Mouse (Mus musculus): Measurements from ENCODE around the gene Plxna3. TPM values are rescaled to one million over a fixed set of nuclear protein-coding genes. Genes with fewer than 3 reads are reported as not detected.
A peak's percentile ranks its signal among the peaks of the same experiment; 100 is the strongest.
"Not testable (repeated sequence)": the region's sequence is repeated elsewhere in the genome, so short reads cannot be mapped to it uniquely, and the experiment has no call there.

The Plxna3 gene
- total RNA-seq (2021), result 10 to 100 TPM; 22.2 to 23.0 TPM
- long read RNA-seq, full-length matches to known transcripts, result 2 of 16 reads
- long read RNA-seq, partial matches to known transcripts, result 7 of 16 reads
- long read RNA-seq, other reads (novel, unspliced or antisense), result 7 of 16 reads

DNA sequence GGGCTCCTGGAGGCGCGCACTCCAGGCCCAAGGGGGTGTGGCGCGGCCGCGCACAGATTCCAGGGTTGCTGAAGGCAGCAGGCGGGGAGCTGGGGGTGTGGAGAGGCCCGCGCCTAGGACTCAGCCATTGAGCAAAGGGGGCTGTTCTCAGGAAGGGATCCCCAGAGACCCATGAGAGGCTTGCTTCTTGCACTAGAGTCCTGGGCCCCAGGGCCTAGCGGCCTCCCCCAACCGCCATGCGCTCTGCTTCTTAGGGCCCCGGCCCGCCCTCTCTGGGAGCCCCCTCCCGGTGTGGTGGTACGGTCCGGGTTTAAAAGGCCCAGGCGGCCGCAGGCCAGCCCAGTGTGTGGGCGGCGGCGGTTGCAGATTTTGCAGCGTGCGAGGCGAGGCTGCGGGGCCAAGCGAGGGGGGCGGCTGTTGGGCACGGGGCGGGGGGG lies at the start of gene Plxna3:
Plxna3 (plus strand) TSS at position 342 of the 437 bp plus-strand sequence.
- DNase-seq (ENCODE audit: low spot score in 2 of 2), result peak; percentile 32 to 47

DNA sequence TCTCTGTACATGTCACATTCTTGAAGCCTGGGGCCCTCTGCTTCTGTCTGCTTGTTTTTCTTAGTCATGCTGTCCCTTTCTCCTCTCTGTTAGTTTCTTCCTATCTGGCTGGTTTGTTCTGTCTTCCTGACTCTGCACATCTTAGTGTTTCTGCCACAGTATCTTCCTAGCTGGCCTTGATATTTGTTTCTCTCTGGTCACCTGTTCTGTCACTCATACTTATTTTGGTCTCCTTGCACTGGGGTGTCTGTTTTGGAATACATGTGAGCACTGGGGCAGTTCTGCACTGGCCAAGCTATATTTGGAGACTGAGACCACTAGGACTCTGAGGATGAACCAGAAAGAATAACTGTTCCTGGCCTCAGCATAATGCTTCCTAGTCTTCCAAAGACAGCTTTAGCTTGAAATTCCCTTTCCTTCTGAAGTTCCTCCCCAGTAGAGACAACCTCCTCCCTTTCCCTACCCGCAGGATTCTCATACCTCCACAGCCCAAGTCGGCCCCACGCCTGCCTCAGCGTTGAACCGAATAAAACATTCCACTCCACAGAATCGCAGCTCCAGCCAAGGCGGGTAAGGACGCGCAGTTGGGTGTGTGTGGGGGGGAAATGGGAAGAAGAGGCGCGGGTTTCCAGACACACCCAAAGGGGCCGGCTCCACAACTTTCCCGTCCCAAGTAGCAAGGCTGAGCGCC lies 47.7 kb upstream of the Plxna3 start:
- no peak for DNase-seq (ENCODE audit: low spot score in 2 of 2)

DNA sequence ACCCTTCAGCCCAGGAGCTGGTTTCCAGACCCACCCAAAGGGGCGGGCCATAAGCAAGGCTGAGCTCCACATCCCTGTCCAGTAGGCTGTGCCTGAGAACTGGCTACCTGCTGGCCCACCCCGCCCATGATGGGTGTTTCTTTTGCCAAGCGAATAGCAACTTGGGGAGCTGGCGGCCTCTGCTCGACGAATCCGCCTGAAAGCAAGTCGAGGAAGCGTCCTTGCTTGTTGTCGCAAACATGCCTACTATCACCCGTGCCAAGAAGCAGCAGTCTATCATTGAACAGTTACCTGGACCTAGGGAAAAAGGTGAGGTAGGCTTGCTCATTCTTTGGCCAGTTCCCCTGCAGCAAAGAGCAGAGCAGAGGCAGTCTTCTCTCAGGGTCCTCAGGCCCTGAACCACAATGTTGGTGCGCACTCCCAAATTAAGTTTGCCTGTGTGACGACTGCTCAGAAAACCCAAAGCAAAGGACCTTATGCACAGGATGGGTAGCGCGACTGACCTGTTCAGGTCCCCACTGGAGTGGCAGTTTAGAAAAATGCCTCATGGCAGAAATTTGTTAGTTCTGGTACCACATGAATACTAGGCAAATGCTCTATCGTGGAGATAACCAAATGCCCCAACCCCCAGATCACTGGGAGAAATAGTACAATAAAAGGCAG lies 47.0 kb upstream of the Plxna3 start, which contains the start of the genes Taz and Dnase1l1:
Taz (plus strand) TSS at position 181 of the 663 bp plus-strand sequence.
Dnase1l1 (minus strand) TSS at position 606 of the 663 bp plus-strand sequence.
- DNase-seq (ENCODE audit: low spot score in 2 of 2), result peak; percentile 14 to 28

DNA sequence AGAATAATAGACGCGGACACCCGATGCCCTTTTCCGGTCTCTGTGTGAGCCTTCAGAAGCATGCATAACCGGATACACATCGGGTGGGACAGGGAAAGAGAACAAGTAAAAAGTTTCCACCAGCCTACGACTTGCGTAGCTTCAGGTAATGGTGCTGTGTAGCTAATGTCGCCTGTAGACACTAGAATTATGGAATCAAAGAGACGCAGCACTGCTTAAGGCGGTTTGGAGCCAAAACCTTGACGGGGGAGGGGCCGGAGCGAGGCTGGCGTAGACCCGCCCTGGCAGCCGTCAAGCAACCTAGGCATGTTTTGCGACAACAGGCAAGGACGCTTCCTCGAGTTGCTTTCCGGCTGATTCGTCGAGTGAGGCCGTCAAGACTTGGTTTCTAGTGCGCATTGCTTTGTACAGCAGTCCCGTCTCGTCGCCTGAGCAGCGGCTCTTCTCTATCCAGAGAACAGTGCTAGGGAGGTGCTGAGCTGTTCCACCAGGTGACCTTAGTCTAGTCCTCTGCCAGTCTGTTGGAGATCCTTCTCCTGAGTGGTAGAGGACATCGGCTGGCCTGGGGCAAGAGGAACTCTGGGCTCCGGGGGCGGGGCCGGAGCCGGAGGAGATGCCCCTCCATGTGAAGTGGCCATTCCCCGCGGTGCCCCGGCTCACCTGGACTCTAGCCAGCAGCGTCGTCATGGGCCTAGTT lies 46.3 kb upstream of the Plxna3 start:
- peak; percentile 77 to 92 for DNase-seq (ENCODE audit: low spot score in 2 of 2)

DNA sequence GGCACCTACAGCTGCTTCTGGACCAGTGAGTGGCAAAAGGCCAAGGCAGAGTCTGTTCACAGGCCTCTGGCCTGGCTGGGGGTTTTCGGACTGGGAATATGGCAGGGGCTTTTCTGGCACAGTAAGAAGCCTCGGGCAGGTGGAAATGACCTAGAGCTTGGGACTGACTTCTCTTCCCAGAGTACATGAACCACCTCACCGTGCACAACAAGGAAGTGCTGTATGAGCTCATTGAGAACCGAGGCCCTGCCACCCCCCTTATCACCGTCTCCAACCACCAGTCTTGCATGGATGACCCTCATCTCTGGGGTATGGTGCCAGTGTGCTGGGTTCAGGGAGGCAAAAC lies 45.8 kb upstream of the Plxna3 start:
- DNase-seq (ENCODE audit: low spot score in 2 of 2), result no peak

DNA sequence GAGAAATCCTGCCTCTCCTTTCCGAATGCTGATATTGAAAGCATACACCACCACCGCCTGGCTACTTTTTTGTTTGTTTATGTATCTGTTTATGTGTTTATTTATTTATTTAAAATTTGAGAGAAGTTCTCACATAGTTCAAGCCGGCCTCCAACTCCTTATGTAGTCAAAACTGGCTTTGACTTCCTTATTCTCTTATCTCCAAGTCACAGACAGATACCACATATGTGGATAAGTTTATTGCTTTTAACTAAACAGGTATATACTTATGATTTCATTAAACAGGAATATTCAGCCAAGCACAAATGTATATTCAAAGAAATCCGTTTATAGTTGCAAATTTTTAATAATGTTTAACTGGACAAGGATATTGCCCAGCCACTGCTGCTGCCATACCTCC lies 35.4 kb upstream of the Plxna3 start:
- DNase-seq (ENCODE audit: low spot score in 2 of 2), result no peak

DNA sequence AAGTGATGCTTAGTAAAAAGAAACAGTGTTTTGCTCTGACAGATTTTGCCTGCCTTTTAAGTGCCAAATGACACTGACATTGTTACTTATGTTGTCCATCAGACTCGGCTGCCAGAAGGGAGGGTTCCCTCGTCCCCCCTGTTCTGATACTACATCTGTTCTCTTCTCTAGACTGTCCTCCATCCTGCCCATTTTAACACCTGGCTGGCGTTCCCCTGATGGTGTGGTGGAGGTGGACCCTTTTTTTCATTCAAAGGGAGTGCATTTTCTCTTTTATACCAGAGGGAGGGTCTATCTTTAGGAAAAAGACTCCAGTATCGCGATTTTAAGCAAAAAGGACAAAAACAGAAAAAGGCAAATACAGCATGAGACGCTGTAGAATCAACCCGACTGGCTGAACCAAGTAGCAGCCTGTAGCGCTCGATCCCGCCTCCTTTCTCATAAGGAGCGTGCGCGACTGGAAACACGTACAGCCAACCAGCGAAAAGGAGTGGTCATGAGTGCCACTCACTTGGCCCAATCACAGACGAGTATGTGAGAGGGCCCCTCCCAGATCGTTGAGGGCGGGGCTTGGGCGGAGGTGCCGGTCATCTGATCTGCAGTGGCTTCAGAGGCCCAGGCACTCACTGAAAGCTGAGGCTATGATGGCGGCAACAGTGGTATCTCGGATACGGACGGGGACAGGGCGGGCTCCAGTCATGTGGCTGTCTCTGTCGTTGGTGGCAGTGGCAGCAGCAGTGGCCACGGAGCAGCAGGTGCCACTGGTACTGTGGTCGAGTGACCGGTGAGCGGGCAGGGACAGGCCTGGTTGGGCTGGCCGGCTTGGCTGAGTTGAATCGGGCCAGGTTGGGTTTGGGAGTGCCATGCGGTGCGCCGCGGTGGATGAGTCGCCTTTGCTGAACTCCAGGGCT lies 32.1 kb upstream of the Plxna3 start, which contains the start of gene Atp6ap1:
Atp6ap1 (plus strand) TSS at position 560 of the 911 bp plus-strand sequence.
- peak; percentile 90 to 96 for DNase-seq (ENCODE audit: low spot score in 2 of 2)

DNA sequence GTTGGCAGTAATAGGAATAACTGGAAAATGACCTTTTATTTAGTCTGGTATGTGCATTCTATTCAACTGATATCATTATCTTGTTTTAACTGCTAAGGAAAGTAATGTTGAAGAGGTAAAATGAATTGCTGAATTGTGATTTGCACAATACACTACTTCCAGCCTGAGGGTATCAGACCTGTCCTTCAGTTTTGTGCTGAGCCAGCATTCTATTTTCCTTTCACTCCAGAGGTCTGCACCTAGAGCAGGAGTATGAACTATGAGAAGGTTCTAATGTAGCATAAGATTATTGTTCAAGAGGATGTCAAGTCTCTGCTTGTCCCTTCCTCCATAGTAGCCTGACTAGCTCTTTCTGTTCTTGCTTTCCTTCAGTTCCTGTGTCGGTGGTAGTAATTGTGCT lies 30.5 kb upstream of the Plxna3 start:
- no peak for DNase-seq (ENCODE audit: low spot score in 2 of 2)

DNA sequence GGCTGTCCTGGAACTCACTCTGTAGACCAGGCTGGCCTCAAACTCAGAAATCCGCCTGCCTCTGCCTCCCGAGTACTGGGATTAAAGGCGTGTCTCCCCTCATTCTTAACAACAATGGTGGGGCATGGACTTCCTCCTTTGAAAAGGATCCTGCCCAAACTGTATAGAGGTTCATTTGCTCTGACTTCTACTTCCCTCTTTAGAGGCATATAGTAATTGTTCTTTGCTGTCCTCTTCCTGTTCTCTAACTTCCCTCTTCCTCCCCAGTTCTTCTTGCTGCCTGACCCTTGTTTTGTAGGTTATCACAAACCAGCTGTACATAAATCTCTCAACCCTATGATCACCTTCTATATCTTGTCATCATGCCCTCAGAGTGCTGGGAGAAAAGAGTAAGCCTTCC lies 29.1 kb upstream of the Plxna3 start:
- DNase-seq (ENCODE audit: low spot score in 2 of 2), result no peak

DNA sequence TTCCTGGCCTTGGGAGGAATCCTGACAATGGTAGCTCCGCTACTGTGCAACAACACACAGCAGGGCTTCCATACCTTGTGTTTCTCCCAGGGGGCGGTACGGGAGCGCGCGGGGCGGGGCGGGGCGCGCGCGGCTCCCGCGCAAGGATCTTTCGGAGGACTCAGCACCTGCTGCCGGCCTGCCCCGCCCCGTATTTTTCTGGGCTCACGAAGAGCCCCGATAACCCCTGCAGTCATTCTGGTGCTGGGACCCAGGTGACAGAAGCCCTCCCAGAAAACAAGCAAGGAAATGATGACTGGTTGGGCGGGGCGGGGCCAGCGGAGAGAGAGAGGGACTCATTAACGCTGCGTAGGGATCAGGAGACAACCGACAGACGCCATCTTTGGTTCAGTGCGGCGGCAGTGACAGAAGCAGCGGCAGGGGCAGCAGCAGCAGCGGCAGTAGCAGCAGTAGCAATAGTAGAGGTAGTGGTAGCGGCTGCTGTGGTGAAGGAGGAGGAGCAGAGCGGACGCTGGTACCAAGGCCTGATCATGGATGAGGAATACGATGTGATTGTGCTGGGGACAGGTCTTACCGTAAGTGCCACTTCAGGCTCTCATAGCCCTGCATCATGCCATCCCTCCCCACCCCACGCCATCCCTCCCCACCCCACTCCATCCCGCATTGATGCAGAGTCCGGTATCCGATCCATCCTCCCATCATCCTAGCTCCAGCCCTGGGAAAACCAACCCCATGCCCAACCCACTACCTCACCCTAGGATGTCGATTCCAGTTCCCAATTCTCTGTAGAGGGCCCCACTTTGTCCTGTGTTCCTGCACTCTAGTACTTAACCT lies 23.8 kb upstream of the Plxna3 start, which contains the start of gene Gdi1:
Gdi1 (plus strand) TSS at position 132 of the 834 bp plus-strand sequence.
- DNase-seq (ENCODE audit: low spot score in 2 of 2), result peak; percentile 67 to 77

DNA sequence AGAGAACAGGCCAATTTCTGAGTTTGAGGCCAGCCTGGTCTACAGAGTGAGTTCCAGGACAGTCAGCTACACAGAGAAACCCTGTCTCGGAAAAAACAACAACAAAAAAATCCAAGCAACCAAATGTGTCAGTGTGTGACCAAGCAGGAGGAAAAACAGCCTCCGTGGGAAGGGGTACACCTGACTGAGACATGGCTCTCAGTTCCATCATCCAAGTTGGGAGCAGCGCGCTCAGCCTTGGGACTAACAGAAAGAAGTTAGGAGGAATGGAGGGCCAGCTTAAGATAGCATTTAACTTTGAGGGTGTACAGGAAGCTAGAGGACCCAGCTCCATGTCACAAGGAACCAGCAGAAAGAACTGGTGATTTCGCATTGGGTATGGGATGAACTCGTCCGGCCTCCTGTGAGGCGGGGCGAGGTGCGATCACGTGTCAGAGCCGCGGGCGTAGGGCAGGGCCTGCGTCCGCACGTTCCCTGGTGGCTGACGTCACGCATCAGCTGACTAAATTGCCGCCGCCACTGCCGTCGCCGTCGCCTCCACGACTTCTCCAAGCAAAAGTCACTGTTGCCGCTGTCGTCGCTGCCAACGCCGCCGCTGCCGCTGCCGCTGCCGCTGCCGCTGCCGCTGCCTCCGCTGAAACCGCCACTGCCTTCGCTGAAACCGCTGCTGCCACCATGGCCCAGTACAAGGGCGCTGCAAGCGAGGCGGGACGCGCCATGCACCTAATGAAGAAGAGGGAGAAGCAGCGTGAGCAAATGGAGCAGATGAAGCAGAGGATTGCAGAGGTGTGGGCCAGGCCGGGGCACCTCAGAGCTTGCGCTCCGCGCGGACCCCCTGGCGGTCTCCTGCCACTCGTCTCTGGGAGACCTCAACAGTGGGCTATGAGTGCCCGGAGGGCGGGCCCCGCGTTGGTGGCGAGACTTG lies 16.1 kb upstream of the Plxna3 start, which contains the start of gene Fam50a:
Fam50a (plus strand) TSS at position 494 of the 925 bp plus-strand sequence.
- DNase-seq (ENCODE audit: low spot score in 2 of 2), result peak; percentile 79 to 91

DNA sequence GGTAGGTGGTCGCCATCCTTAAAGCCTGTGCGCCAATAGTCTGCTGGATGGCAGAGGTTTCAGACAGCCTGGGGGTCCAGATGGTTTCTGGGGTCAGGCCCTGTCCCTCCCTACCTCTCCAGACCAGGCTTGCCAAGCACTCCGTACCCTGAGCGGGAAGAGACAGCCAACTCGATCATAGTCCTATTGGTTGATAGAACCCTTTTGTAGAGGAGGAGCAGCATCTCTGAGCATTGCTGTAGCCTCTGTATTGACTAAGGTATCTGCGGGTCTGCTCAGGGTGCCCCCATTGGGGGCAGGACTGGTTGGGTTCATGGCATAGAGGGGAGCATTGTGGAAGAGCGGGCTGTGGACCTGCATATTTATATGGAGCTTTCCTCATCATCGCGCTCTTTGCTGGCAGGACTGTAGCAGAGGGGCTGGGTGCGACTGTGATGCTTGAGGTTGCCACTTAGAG lies 377 bp downstream of the Plxna3 start:
- no peak for DNase-seq (ENCODE audit: low spot score in 2 of 2)

DNA sequence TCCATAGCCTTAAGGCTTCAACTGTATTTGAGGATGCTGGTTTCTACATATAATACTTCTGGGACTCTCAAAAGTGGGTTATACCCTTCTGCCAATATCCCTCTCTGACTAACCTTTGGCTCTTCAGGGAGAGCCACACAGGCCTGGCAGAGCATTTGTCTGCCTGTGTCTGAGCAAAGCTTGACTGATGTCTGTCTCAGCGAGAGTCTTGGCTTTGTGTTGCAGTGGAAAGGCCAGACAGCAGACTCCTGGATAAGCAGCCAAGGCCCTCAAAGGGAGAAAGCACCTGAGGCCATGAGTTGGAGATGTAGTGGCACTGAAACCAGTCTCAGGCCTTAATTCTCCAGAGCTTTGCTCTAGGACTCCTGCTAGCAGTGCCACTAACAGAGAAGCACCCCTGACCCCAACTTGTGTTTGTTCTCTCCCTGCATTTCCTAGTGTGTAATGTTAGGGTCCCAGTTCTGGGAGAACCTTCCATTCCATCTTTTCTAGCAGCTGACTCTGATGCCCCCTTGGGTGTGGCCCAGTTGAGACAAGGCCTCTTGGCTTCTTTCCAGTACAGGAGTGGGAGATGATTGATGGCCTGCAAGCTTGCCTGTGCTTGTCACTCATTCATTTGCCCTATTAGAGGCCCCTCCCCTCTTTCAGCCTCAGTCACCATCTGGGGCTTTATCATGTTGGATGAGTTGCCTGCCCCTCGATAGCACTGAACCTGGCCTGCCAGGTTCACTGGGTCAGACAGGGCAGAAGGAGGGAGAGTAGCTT lies 1.5 kb downstream of the Plxna3 start:
- no peak for DNase-seq (ENCODE audit: low spot score in 2 of 2)

DNA sequence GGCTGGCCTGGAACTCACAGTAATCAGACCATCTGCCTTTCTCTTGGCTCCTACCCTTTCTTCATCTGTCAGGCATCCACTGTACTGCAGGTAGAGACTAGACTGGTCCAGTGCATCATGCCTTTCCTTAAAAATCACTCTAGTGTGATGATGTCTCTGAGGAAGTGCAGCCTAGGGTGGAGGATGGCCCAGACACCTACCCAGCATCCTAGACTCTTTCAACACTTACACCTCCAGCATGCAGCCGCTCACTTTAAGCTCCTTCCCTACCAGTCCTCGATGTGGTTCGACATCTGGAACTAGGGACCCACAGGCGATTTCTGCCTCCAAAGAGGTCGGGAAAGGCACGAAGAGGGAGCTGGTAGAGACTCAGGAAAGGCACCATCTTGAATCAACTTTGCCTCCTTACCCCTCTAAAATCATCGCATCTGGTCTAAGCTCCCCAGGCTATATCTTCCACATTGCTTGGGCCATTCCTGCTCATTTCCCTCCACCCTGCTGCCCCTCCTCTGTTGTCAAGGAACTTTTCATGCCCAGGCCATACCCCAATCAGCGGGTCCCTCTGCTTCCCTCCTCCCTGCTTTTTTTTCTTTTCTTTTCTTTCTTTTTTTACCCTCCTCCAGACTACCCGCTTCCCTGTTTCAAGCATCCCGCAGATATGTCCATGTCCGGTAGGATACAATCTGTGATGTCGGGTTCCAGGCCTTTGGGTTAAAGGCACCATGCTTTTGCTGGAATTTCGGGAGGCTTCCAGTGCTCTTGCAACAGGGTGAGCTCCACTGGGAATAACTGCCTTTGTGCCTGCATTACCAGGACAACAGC lies 24.0 kb downstream of the Plxna3 start:
- no peak for DNase-seq (ENCODE audit: low spot score in 2 of 2)

DNA sequence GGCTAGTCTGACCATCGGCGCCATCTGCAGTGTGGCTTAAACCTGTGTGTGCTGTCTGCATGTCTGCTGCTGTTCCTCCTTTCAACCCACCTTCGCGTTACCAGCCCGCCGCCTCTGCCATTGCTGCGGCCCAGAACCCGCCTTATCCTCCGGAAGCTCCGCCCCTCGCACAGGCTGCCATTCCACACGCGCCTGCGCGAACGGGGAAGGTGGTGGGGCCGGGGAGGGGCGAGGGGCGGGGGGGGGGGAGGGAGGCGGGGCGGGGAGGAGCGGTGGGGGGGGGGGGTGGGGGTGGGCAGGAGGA lies 24.6 kb downstream of the Plxna3 start, which contains the start of gene Lage3:
Lage3 (minus strand) TSS at position 152 of the 304 bp plus-strand sequence.
- peak; percentile 67 to 79 for DNase-seq (ENCODE audit: low spot score in 2 of 2)

DNA sequence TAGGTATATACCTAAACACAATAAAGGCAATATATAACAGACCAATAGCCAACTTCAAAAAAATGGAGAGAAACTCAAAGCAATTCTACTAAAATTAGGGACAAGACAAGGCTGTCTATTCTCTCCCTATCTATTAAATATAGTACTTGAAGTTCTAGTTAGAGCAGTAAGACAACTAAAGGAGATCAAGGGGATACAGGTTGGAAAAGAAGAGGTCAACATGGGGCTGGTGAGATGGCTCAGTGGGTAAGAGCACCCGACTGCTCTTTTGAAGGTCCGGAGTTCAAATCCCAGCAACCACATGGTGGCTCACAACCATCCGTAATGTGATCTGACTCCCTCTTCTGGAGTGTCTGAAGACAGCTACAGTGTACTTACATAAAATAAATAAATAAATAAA lies 28.2 kb downstream of the Plxna3 start:
- DNase-seq (ENCODE audit: low spot score in 2 of 2), result not testable (repeated sequence)

DNA sequence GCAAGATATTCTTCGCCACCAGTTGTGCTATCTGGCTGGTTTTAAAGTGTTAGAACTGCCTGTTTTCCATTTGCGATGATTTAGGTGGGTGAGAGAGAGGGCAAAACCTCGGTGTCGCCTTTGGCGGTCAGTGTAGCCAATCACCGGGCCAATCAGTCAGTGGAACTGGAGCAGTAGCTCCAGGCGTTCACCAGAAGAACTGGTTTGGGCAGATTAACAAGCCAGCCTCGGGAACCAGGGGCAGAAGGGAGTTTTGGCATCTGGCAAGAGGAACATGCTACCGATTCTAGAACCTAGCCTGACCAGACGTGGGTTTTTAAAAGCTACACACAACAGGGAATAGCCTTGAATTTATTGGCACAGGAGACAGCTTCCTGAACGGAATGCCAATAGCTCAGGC lies 30.3 kb downstream of the Plxna3 start:
- no peak for DNase-seq (ENCODE audit: low spot score in 2 of 2)

All from layer of hippocampus, adult 18-20 months (tissue).